Mouse (Mus musculus): ENCODE measurements around the gene Vcl. TPM values are rescaled to one million over a fixed set of nuclear protein-coding genes. Genes with fewer than 3 reads are reported as not detected.

Gene Vcl
- total and polyA plus RNA-seq, 2 experiments = 9.5 to 12.1 TPM

GRCm38 (mm10) chr14:21062766-21063513 lies 133.7 kb downstream of the Vcl start:
- H3K79me2 ChIP-seq (ENCODE audit: control insufficient read depth, insufficient read depth, low read length) = peaks cover 16% of the 10 kb centered on the region; the same call in 1 of the 2 replicates
- H3K9ac ChIP-seq (ENCODE audit: low read depth, low read length) = no peak overlapping the region
- no peak for DNase-seq (ENCODE audit: extremely low read depth, low read depth, low spot score)
- H3K4me1 ChIP-seq (ENCODE audit: control insufficient read depth, insufficient read depth, low read length) = peaks cover 15% of the 10 kb centered on the region; the same call in 1 of the 2 replicates
- H3K36me3 ChIP-seq (ENCODE audit: control insufficient read depth, insufficient read depth, low read length) = no peaks in the 10 kb centered on the region
- H3K4me3 ChIP-seq (ENCODE audit: insufficient read depth, low read depth, low read length) = no peak overlapping the region
- 66% methylated on average over 5 of the region's 5 CpGs for WGBS
- H3K27me3 ChIP-seq (ENCODE audit: control insufficient read depth, insufficient read depth, low read length) = no peaks in the 10 kb centered on the region
- no peak for TF ChIP-seq CTCF (IDR thresholded peaks at IDR 0.05; ENCODE audit: low read depth, low read length)
- no peak for TF ChIP-seq POLR2A (IDR thresholded peaks at IDR 0.05; ENCODE audit: extremely low read depth, insufficient read depth, low read length)
- no peak overlapping the region for H3K27ac ChIP-seq (replicated peaks; ENCODE audit: insufficient read depth, low read depth, low read length)

DNA sequence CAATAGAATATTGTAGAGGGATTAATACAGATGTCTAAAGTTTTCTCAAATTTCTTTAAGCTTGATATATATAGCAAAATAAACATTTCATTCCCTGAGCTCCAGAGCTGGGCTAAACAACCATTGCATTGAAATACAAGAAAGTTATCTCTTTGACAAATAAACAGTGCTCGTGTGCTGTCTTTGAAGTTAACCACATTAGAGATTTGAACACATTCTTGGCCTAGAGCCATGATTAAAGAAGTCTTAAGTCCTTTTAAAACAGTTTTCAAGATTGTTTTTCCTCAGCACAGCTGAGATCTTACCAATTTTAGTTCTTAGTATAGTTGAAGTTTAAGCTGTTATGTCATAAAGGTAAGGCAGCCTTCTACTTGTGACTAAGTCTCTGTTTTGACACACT lies 135.1 kb downstream of the Vcl start:
- no peak for DNase-seq (ENCODE audit: extremely low read depth, low read depth, low spot score)
- no peak for TF ChIP-seq CTCF (IDR thresholded peaks at IDR 0.05; ENCODE audit: low read depth, low read length)
- no peak for TF ChIP-seq POLR2A (IDR thresholded peaks at IDR 0.05; ENCODE audit: extremely low read depth, insufficient read depth, low read length)
- no peaks in the 10 kb centered on the region for H3K36me3 ChIP-seq (ENCODE audit: control insufficient read depth, insufficient read depth, low read length)
- no peak overlapping the region for H3K4me3 ChIP-seq (ENCODE audit: insufficient read depth, low read depth, low read length)
- H3K4me1 ChIP-seq (ENCODE audit: control insufficient read depth, insufficient read depth, low read length) = peaks cover 15% of the 10 kb centered on the region; the same call in 1 of the 2 replicates
- no peak overlapping the region for H3K27ac ChIP-seq (replicated peaks; ENCODE audit: insufficient read depth, low read depth, low read length)
- 4% methylated on average over 1 of the region's 1 CpGs for WGBS
- peaks cover 14% of the 10 kb centered on the region; the same call in 1 of the 2 replicates for H3K79me2 ChIP-seq (ENCODE audit: control insufficient read depth, insufficient read depth, low read length)
- no peak overlapping the region for H3K9ac ChIP-seq (ENCODE audit: low read depth, low read length)
- no peaks in the 10 kb centered on the region for H3K27me3 ChIP-seq (ENCODE audit: control insufficient read depth, insufficient read depth, low read length)

DNA sequence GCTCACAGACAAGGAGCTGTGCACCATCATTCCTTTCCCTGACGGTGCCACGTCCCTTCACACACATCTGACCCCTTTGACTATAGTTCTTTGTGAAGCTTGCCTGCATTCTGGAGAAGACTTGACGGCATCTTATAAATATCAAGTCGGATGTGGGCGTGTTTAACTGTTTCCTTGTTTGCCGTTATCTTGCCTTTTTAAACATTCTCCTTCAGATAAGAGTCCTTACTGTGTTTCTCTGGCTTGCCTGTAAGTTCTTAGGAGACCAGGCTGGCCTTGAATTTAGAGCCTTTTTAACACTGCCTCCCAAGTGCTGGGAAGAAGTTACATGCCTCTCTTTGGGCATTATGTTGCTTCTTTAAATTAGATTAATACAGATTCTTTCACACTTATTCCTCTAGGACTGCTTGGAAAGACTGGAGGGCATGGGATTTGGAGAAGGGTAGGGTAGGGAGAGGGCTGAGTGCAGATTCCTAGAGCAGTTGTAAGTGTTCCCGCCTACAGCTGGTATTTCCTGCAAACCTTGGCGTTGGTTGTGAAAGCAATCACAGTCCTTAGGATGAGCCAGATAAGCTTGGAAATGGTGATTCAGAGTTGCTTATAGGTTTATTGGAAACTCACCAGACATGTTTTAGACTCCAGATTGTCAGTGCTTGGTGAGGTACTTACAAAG lies 136.4 kb downstream of the Vcl start:
- no peak overlapping the region for H3K9ac ChIP-seq (ENCODE audit: low read depth, low read length)
- DNase-seq (ENCODE audit: extremely low read depth, low read depth, low spot score) = no peak
- 0 out of 2 replicates have a peak overlapping the region, but pooled peaks have one; percentile 4 for H3K27ac ChIP-seq (replicated peaks; ENCODE audit: insufficient read depth, low read depth, low read length)
- 64% methylated on average over 8 of the region's 8 CpGs for WGBS
- H3K36me3 ChIP-seq (ENCODE audit: control insufficient read depth, insufficient read depth, low read length) = no peaks in the 10 kb centered on the region
- H3K27me3 ChIP-seq (ENCODE audit: control insufficient read depth, insufficient read depth, low read length) = no peaks in the 10 kb centered on the region
- H3K4me3 ChIP-seq (ENCODE audit: insufficient read depth, low read depth, low read length) = no peak overlapping the region
- peaks cover 17% of the 10 kb centered on the region; the same call in 1 of the 2 replicates for H3K4me1 ChIP-seq (ENCODE audit: control insufficient read depth, insufficient read depth, low read length)
- H3K79me2 ChIP-seq (ENCODE audit: control insufficient read depth, insufficient read depth, low read length) = peaks cover 22% of the 10 kb centered on the region; the same call in 1 of the 2 replicates
- no peak for TF ChIP-seq CTCF (IDR thresholded peaks at IDR 0.05; ENCODE audit: low read depth, low read length)

DNA sequence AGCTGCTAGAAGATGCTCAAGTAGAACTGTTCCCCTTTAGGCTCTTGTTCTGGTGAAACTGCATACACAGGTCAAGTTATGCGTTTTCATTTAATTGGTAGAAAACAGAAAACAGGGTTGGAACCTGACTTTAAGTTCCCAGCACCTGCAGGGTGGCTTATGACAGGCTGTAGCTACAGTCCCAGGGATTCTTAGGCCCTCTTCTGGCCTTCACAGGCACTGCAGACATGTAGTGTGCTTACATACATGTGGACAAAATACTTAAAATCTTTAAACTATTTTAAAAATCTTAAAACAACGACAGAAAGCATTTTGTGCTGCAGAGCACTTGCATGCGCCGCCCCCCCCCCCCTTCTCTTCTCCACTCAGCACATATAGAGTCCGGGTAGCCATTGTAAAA lies 140.4 kb downstream of the Vcl start:
- Histone ChIP-seq H3K79me2 (ENCODE audit: control insufficient read depth, insufficient read depth, low read length) (peaks cover 27% of the 10 kb centered on the region; the same call in 1 of the 2 replicates), H3K27me3 (ENCODE audit: control insufficient read depth, insufficient read depth, low read length) (no peaks in the 10 kb centered on the region), H3K9ac (ENCODE audit: low read depth, low read length) (no peak overlapping the region), H3K4me1 (ENCODE audit: control insufficient read depth, insufficient read depth, low read length) (peaks cover 18% of the 10 kb centered on the region), H3K4me3 (ENCODE audit: insufficient read depth, low read depth, low read length) (no peak overlapping the region), H3K36me3 (ENCODE audit: control insufficient read depth, insufficient read depth, low read length) (no peaks in the 10 kb centered on the region), H3K27ac (replicated peaks; ENCODE audit: insufficient read depth, low read depth, low read length) (no peak overlapping the region)
- DNase-seq (ENCODE audit: extremely low read depth, low read depth, low spot score) = no peak
- TF ChIP-seq CTCF (IDR thresholded peaks at IDR 0.05; ENCODE audit: low read depth, low read length) (peak; percentile 32; the same call in 1 of the 2 replicates), POLR2A (IDR thresholded peaks at IDR 0.05; ENCODE audit: extremely low read depth, insufficient read depth, low read length) (no peak)
- 90% methylated on average over 5 of the region's 5 CpGs for WGBS

DNA sequence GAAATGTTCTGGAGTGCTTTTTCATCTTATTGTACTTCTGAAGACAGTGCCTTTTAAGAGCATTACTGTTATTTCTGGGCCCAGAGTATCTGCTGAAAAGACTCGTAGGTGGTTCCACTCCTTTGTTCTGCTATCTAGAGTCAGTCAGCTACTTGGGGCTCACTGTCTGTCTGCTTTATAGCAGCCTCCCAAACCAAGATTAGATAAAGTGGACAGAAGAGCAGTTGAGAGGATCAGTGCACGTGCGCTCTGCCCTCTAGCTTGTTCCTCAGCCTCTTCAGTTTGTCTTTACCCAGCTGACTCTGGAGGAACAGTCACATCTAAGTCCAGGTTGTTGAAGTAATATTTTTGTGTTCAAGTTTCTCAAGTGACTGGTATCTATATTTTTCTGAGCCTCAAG lies 144.8 kb downstream of the Vcl start:
- no peak overlapping the region; the same call in 1 of the 2 replicates for H3K27ac ChIP-seq (replicated peaks; ENCODE audit: insufficient read depth, low read depth, low read length)
- TF ChIP-seq CTCF (IDR thresholded peaks at IDR 0.05; ENCODE audit: low read depth, low read length) = no peak
- no peak for TF ChIP-seq POLR2A (IDR thresholded peaks at IDR 0.05; ENCODE audit: extremely low read depth, insufficient read depth, low read length)
- H3K79me2 ChIP-seq (ENCODE audit: control insufficient read depth, insufficient read depth, low read length) = peaks cover 30% of the 10 kb centered on the region; the same call in 1 of the 2 replicates
- H3K9ac ChIP-seq (ENCODE audit: low read depth, low read length) = no peak overlapping the region
- no peak overlapping the region for H3K4me3 ChIP-seq (ENCODE audit: insufficient read depth, low read depth, low read length)
- peak; percentile 46 for DNase-seq (ENCODE audit: extremely low read depth, low read depth, low spot score)
- no peaks in the 10 kb centered on the region for H3K27me3 ChIP-seq (ENCODE audit: control insufficient read depth, insufficient read depth, low read length)
- H3K4me1 ChIP-seq (ENCODE audit: control insufficient read depth, insufficient read depth, low read length) = peaks cover 16% of the 10 kb centered on the region
- no peaks in the 10 kb centered on the region for H3K36me3 ChIP-seq (ENCODE audit: control insufficient read depth, insufficient read depth, low read length)
- 54% methylated on average over 3 of the region's 3 CpGs for WGBS
